Mouse (Mus musculus) adrenal gland, postnatal 10 days (tissue): ENCODE results near the gene Nit1. TPM values are rescaled to one million over a fixed set of nuclear protein-coding genes. Genes with fewer than 3 reads are reported as not detected.
A peak's percentile ranks its signal among the peaks of the same experiment; 100 is the strongest.

Experiments
- DNase-seq: peaks from one replicate; pipeline ENCODE4 v3.0.0; 2021; ENCODE audit warnings: mixed read lengths
- total RNA-seq, 2 experiments: library from RNA; stranded (reverse); gene quantifications; 2 replicates each; pipeline ENCODE4 v1.2.3; 2021

The Nit1 gene
- total RNA-seq, 2 experiments from 2014 or later = 51.4 to 56.0 TPM

DNA sequence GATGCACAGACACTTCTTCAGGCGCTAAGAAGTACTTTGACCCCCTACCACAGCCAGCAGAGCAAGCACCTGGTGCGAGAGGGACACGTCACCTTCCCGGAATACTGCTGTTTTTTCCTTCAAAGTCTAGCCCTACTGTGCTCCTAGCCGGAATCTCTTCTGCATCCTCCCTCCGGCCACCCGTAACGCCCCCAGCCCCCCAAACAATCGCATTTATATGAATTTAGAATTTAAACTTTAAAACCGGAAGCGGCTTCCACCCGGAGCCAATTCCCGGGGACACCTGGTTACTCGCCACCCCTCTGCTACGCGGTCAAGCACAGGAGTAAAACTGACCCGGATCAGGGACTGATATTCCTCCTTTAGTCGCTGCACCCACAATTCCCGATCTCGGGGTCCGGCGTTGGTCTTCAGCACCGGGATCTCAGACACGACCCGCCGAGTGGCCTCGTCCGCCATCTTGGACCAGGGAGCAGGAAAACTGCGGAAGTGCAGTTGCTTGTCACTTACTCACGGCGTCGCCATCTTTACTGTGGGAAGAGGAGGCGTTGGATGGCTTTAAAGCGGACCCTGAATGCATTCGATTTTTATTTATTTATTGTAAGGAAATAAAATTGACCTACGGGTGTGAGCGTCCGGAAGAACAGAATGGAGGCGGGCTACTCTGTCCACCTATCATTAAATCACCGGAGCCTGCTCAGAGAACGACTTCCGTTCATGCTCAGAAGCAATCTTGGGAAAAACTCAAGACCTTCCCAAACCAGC, 51.0 kb downstream of the Nit1 start, which contains the start of gene Ufc1:
Gene Ufc1 (minus strand): TSS at position 727 of the 765 bp plus-strand sequence.
- peak; percentile 83 for DNase-seq

DNA sequence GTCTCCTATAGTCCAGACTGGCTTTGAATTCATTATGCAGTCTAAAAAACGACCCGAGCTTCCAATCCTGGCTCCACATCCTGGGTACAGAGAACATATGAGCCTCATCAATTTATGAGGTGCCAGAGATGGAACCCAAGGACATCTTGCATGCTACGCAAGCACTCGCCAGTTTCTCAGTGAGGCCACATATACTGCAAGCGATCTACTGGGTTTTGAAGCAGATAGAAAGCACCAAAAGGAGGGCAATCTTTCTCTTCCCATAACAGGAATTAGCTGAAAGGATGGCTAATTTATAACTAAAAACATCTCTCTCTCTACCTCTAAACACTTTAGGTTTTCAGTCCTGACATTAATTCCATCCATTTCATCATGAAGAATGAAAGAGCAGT, 51.5 kb downstream of the Nit1 start:
- DNase-seq = no peak

DNA sequence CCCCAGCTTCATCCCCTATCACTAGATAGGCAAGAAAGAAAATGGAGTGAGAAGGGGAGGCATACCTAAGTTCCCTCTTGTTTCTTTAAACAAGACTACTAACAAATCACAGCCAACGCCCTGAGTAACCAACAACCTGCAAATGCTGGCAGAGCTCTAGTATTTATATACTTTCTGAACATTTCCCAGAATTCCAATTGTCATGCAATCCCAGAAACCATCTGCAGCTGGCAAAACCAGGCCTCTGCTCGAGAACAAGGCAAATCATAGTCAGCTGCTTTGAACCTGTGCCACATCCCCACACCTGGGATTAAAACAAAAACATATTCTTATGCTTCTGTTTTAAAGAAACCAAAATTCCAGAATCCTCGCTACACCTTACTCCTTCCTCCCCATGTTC, 52.1 kb downstream of the Nit1 start:
- no peak for DNase-seq

DNA sequence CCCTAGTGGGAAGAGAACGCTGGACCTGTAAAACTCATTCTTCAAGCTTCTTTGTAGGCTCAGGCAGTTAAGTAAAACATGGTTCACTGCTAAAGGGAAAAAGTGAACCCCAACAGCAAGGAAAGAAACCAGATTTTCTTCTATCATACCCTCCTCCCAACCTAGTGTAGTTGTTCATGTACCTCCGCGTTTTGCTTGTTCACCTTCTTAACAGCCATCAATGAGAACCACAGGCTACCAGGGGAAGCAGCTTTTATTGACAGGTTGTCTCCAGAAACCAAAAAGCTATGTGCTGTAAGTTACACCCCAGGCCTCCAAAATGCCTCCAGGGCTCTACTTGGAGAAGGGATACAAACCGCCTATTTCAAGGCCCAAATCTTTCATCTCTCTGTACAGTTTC, 57.1 kb downstream of the Nit1 start:
- no peak for DNase-seq

Other genes with a start within 250 kb of the Nit1 start
- 1 to 10 TPM in 1 of 2 experiments, under 1 TPM in 1; 0.51 to 1.3 TPM for gene Cfap126, start 231.7 kb downstream of the Nit1 start, total RNA-seq
- 100 to 1,000 TPM; 746 to 845 TPM for gene Sdhc, start 195.0 kb downstream of the Nit1 start, total RNA-seq
- 10 to 100 TPM; 10.1 to 20.4 TPM for gene Mpz, start 194.9 kb downstream of the Nit1 start, total RNA-seq
- gene Pcp4l1, start 149.4 kb downstream of the Nit1 start, total RNA-seq = 10 to 100 TPM; 28.0 to 30.7 TPM
- 10 to 100 TPM; 13.4 to 29.4 TPM for gene Nr1i3, start 131.7 kb downstream of the Nit1 start, total RNA-seq
- 10 to 100 TPM; 46.9 to 58.1 TPM for gene Tomm40l, start 123.1 kb downstream of the Nit1 start, total RNA-seq
- 1,000 to 10,000 TPM; 1,052 to 2,650 TPM for gene Apoa2, start 120.6 kb downstream of the Nit1 start, total RNA-seq
- gene Fcer1g, start 111.3 kb downstream of the Nit1 start, total RNA-seq = 10 to 100 TPM; 14.4 to 19.2 TPM
- gene Adamts4, start 95.2 kb downstream of the Nit1 start, total RNA-seq = 1 to 10 TPM; 4.0 to 5.1 TPM
- 1,000 to 10,000 TPM in 1 of 2 experiments, 100 to 1,000 TPM in 1; 996 to 1,019 TPM for gene Ndufs2, start 94.3 kb downstream of the Nit1 start, total RNA-seq
- gene B4galt3, start 75.3 kb downstream of the Nit1 start, total RNA-seq = 10 to 100 TPM; 28.9 to 34.7 TPM
- 10 to 100 TPM; 30.8 to 43.8 TPM for gene Ppox, start 64.5 kb downstream of the Nit1 start, total RNA-seq
- gene Usp21, start 57.7 kb downstream of the Nit1 start, total RNA-seq = 10 to 100 TPM; 31.8 to 40.2 TPM
- gene Ufc1, start 50.6 kb downstream of the Nit1 start, total RNA-seq = 100 to 1,000 TPM; 145 to 153 TPM
- 10 to 100 TPM; 33.7 to 35.2 TPM for gene Dedd, start 16.5 kb downstream of the Nit1 start, total RNA-seq
- 100 to 1,000 TPM; 107 to 114 TPM for gene Pfdn2, start within 50 bp of the Nit1 start, total RNA-seq
- gene Klhdc9, start 15.2 kb upstream of the Nit1 start, total RNA-seq = 1 to 10 TPM; 5.3 to 5.7 TPM
- gene Nectin4, start 24.5 kb upstream of the Nit1 start, total RNA-seq = under 1 TPM; 0.12 to 0.21 TPM
- gene Arhgap30, start 43.3 kb upstream of the Nit1 start, total RNA-seq = 1 to 10 TPM; 5.1 to 6.1 TPM
- 10 to 100 TPM; 53.5 to 67.7 TPM for gene Usf1, start 65.7 kb upstream of the Nit1 start, total RNA-seq
- gene Tstd1, start 73.2 kb upstream of the Nit1 start, total RNA-seq = 10 to 100 TPM; 16.6 to 36.1 TPM
- 10 to 100 TPM; 64.9 to 66.2 TPM for gene F11r, start 91.9 kb upstream of the Nit1 start, total RNA-seq
- 1 to 10 TPM; 5.9 to 6.7 TPM for gene Alyref2, start 157.8 kb upstream of the Nit1 start, total RNA-seq
- not detected for gene Itln1, start 189.6 kb upstream of the Nit1 start, total RNA-seq
- gene Cd244a, start 213.5 kb upstream of the Nit1 start, total RNA-seq = 1 to 10 TPM in 1 of 2 experiments, under 1 TPM in 1; 0.82 to 1.1 TPM